Mouse (Mus musculus) heart, postnatal 4 days (tissue): Measurements from ENCODE around the gene Ptpn14. TPM values are rescaled to one million over a fixed set of nuclear protein-coding genes. Genes with fewer than 3 reads are reported as not detected.

ENCODE experiments used
- DNase-seq: peaks from one replicate; pipeline ENCODE4 v3.0.0; 2021
- total RNA-seq, 2 experiments: library from RNA; stranded (reverse); gene quantifications; 2 replicates each; pipeline ENCODE4 v1.2.3; 2021

The Ptpn14 gene
- total RNA-seq, 2 experiments from 2014 or later: 31.0 to 33.3 TPM

- peak; percentile 89 for DNase-seq
Measured at GRCm38 (mm10) chr1:189910685-189911345, 182.7 kb downstream of the Ptpn14 start.

- no peak for DNase-seq
Measured at GRCm38 (mm10) chr1:189913093-189913760, 185.2 kb downstream of the Ptpn14 start.

- DNase-seq: peak; percentile 41
Measured at GRCm38 (mm10) chr1:189916422-189917125, 188.5 kb downstream of the Ptpn14 start.

- DNase-seq: no peak
Measured at GRCm38 (mm10) chr1:189917126-189917500, 189.0 kb downstream of the Ptpn14 start.

- DNase-seq: no peak
Measured at GRCm38 (mm10) chr1:189919756-189920155, 191.7 kb downstream of the Ptpn14 start.

GRCm38 (mm10) chr1:189920701-189921567 is 192.9 kb downstream of the Ptpn14 start:
- DNase-seq: peak; percentile 44

GRCm38 (mm10) chr1:189921568-189921817 is 193.4 kb downstream of the Ptpn14 start:
- no peak for DNase-seq

GRCm38 (mm10) chr1:189921818-189922592 is 193.9 kb downstream of the Ptpn14 start, which contains the start of gene Smyd2:
Gene Smyd2 (minus strand): TSS chr1:189922363.
- DNase-seq: peak; percentile 79

- no peak for DNase-seq
Measured at GRCm38 (mm10) chr1:189922721-189923120, 194.7 kb downstream of the Ptpn14 start.

- DNase-seq: no peak
Measured at GRCm38 (mm10) chr1:189923157-189923556, 195.1 kb downstream of the Ptpn14 start.

- peak; percentile 85 for DNase-seq
Measured at GRCm38 (mm10) chr1:189923871-189924568, 196.0 kb downstream of the Ptpn14 start.

- peak; percentile 39 for DNase-seq
Measured at GRCm38 (mm10) chr1:189926279-189926678, 198.2 kb downstream of the Ptpn14 start.

Other genes with a start within 250 kb of the Ptpn14 start
- 10 to 100 TPM; 49.5 to 65.6 TPM for gene Cenpf, start 40.2 kb upstream of the Ptpn14 start, total RNA-seq
- gene Smyd2, start 194.1 kb downstream of the Ptpn14 start, total RNA-seq: 100 to 1,000 TPM; 192 to 202 TPM